Mouse (Mus musculus): ENCODE data around the gene Syt5.

DNA sequence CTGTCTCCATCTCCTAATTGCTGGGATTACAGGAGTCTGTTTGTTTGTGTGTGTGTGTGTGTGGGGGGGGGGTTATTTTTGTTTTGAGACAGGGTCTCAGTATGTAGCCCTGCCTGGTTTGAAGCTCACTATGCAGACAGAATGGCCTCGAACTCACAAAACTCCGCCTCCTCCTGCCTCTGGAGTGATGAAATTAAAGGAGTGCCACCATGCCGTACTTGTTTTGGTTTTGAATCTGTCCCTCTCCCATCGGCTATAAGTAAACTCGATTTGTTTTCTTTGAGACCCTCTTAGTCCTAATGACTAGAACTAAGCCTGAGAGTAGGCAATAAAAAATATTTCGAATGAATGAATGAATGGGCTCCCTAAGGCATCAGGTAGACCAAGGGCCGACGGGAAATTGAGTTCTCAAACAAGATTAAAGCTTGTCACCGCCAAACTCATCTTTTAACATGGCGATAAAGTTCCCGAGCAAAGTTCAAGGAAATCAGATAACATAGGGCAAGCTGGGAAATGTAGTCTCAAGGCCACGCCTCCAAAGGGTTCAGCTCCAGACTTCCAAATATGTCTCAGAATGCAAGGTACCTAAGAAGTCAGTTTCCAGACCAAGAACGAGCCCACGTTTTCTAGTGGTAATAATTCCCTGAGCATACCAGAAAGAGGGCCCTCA, 44.8 kb downstream of the Syt5 start:
- TF ChIP-seq CTCF (IDR thresholded peaks at IDR 0.05; ENCODE audit: low read depth) = no peak
- TF ChIP-seq EP300 (optimal IDR thresholded peaks at IDR 0.05) = no peak
